Mouse (Mus musculus): ENCODE results near the gene Borcs7. TPM values are rescaled to one million over a fixed set of nuclear protein-coding genes. Genes with fewer than 3 reads are reported as not detected.

The Borcs7 gene
- polyA plus RNA-seq, 1 experiment: 4.0 TPM

- Histone ChIP-seq H3K4me3 (ENCODE audit: insufficient read depth, poor library complexity, severe bottlenecking) (no peak overlapping the region), H3K27me3 (ENCODE audit: control insufficient read depth, insufficient read depth, insufficient read length) (peaks cover 6% of the 10 kb centered on the region), H3K79me3 (ENCODE audit: low read depth) (no peaks in the 10 kb centered on the region), H3ac (ENCODE audit: control insufficient read depth, insufficient read length, low read depth) (no peak overlapping the region), H3K36me3 (ENCODE audit: control insufficient read depth, insufficient read depth) (no peaks in the 10 kb centered on the region), H3K79me2 (ENCODE audit: control insufficient read depth, insufficient read depth) (no peaks in the 10 kb centered on the region)
- TF ChIP-seq CEBPB (IDR thresholded peaks at IDR 0.05; ENCODE audit: low read depth): no peak
- no peak for TF ChIP-seq USF1 (IDR thresholded peaks at IDR 0.05; ENCODE audit: low read depth)
- no peak for TF ChIP-seq MAX (IDR thresholded peaks at IDR 0.05)
- TF ChIP-seq FOSL1 (IDR thresholded peaks at IDR 0.05; ENCODE audit: insufficient read depth, low read length, poor library complexity, severe bottlenecking): no peak
- no peak for TF ChIP-seq CTCF (IDR thresholded peaks at IDR 0.05; ENCODE audit: control insufficient read depth, insufficient read depth, insufficient read length)
- TF ChIP-seq MYOD1 (IDR thresholded peaks at IDR 0.05; ENCODE audit: control insufficient read depth, insufficient read length, low read depth): no peak
- TF ChIP-seq MYOG (IDR thresholded peaks at IDR 0.05; ENCODE audit: control insufficient read depth, extremely low read depth, insufficient read length): no peak
Measured at GRCm38 (mm10) chr19:46706540-46707295, 17.0 kb downstream of the Borcs7 start.

GRCm38 (mm10) chr19:46707296-46708151 is 17.8 kb downstream of the Borcs7 start, which contains the start of gene As3mt:
Gene As3mt, plus strand, starts transcription at chr19:46707458.
- Histone ChIP-seq H3K27me3 (ENCODE audit: control insufficient read depth, insufficient read depth, insufficient read length) (peaks cover 6% of the 10 kb centered on the region), H3K4me3 (ENCODE audit: insufficient read depth, poor library complexity, severe bottlenecking) (no peak within 1 kb of the TSS), H3ac (ENCODE audit: control insufficient read depth, insufficient read length, low read depth) (no peak within 1 kb of the TSS), H3K36me3 (ENCODE audit: control insufficient read depth, insufficient read depth) (no peaks in the 10 kb centered on the region), H3K79me3 (ENCODE audit: low read depth) (no peaks in the 10 kb centered on the region), H3K79me2 (ENCODE audit: control insufficient read depth, insufficient read depth) (no peaks in the 10 kb centered on the region)
- no peak for TF ChIP-seq MYOD1 (IDR thresholded peaks at IDR 0.05; ENCODE audit: control insufficient read depth, insufficient read length, low read depth)

- Histone ChIP-seq H3K36me3 (ENCODE audit: control insufficient read depth, insufficient read depth) (no peaks in the 10 kb centered on the region), H3ac (ENCODE audit: control insufficient read depth, insufficient read length, low read depth) (no peak overlapping the region), H3K79me2 (ENCODE audit: control insufficient read depth, insufficient read depth) (no peaks in the 10 kb centered on the region), H3K27me3 (ENCODE audit: control insufficient read depth, insufficient read depth, insufficient read length) (no peaks in the 10 kb centered on the region), H3K4me3 (ENCODE audit: insufficient read depth, poor library complexity, severe bottlenecking) (no peak overlapping the region), H3K79me3 (ENCODE audit: low read depth) (no peaks in the 10 kb centered on the region)
- no peak for TF ChIP-seq MAX (IDR thresholded peaks at IDR 0.05)
- TF ChIP-seq CTCF (IDR thresholded peaks at IDR 0.05; ENCODE audit: control insufficient read depth, insufficient read depth, insufficient read length): no peak
- TF ChIP-seq CEBPB (IDR thresholded peaks at IDR 0.05; ENCODE audit: low read depth): no peak
- TF ChIP-seq MYOG (IDR thresholded peaks at IDR 0.05; ENCODE audit: control insufficient read depth, extremely low read depth, insufficient read length): no peak
- no peak for TF ChIP-seq USF1 (IDR thresholded peaks at IDR 0.05; ENCODE audit: low read depth)
- TF ChIP-seq MYOD1 (IDR thresholded peaks at IDR 0.05; ENCODE audit: control insufficient read depth, insufficient read length, low read depth): no peak
- TF ChIP-seq FOSL1 (IDR thresholded peaks at IDR 0.05; ENCODE audit: insufficient read depth, low read length, poor library complexity, severe bottlenecking): no peak
Measured at GRCm38 (mm10) chr19:46710614-46711013, 20.9 kb downstream of the Borcs7 start.

- H3K36me3 ChIP-seq (ENCODE audit: control insufficient read depth, insufficient read depth): no peaks in the 10 kb centered on the region
- H3K79me2 ChIP-seq (ENCODE audit: control insufficient read depth, insufficient read depth): no peaks in the 10 kb centered on the region
- H3ac ChIP-seq (ENCODE audit: control insufficient read depth, insufficient read length, low read depth): no peak overlapping the region
- no peak overlapping the region for H3K4me3 ChIP-seq (ENCODE audit: insufficient read depth, poor library complexity, severe bottlenecking)
- TF ChIP-seq USF1 (IDR thresholded peaks at IDR 0.05; ENCODE audit: low read depth): no peak
- TF ChIP-seq FOSL1 (IDR thresholded peaks at IDR 0.05; ENCODE audit: insufficient read depth, low read length, poor library complexity, severe bottlenecking): no peak
- no peak for TF ChIP-seq MAX (IDR thresholded peaks at IDR 0.05)
- no peak for TF ChIP-seq CTCF (IDR thresholded peaks at IDR 0.05; ENCODE audit: control insufficient read depth, insufficient read depth, insufficient read length)
- no peak for TF ChIP-seq MYOG (IDR thresholded peaks at IDR 0.05; ENCODE audit: control insufficient read depth, extremely low read depth, insufficient read length)
- TF ChIP-seq MYOD1 (IDR thresholded peaks at IDR 0.05; ENCODE audit: control insufficient read depth, insufficient read length, low read depth): no peak
- TF ChIP-seq CEBPB (IDR thresholded peaks at IDR 0.05; ENCODE audit: low read depth): no peak
- no peaks in the 10 kb centered on the region for H3K79me3 ChIP-seq (ENCODE audit: low read depth)
- H3K27me3 ChIP-seq (ENCODE audit: control insufficient read depth, insufficient read depth, insufficient read length): no peaks in the 10 kb centered on the region
Measured at GRCm38 (mm10) chr19:46714234-46714633, 24.5 kb downstream of the Borcs7 start.

- no peak overlapping the region for H3ac ChIP-seq (ENCODE audit: control insufficient read depth, insufficient read length, low read depth)
- H3K79me2 ChIP-seq (ENCODE audit: control insufficient read depth, insufficient read depth): no peaks in the 10 kb centered on the region
- H3K4me3 ChIP-seq (ENCODE audit: insufficient read depth, poor library complexity, severe bottlenecking): no peak overlapping the region
- no peaks in the 10 kb centered on the region for H3K36me3 ChIP-seq (ENCODE audit: control insufficient read depth, insufficient read depth)
- no peaks in the 10 kb centered on the region for H3K27me3 ChIP-seq (ENCODE audit: control insufficient read depth, insufficient read depth, insufficient read length)
- TF ChIP-seq CTCF (IDR thresholded peaks at IDR 0.05; ENCODE audit: control insufficient read depth, insufficient read depth, insufficient read length): no peak
- TF ChIP-seq CEBPB (IDR thresholded peaks at IDR 0.05; ENCODE audit: low read depth): no peak
- TF ChIP-seq MYOD1 (IDR thresholded peaks at IDR 0.05; ENCODE audit: control insufficient read depth, insufficient read length, low read depth): no peak
- no peak for TF ChIP-seq MYOG (IDR thresholded peaks at IDR 0.05; ENCODE audit: control insufficient read depth, extremely low read depth, insufficient read length)
- TF ChIP-seq MAX (IDR thresholded peaks at IDR 0.05): no peak
- TF ChIP-seq FOSL1 (IDR thresholded peaks at IDR 0.05; ENCODE audit: insufficient read depth, low read length, poor library complexity, severe bottlenecking): no peak
- no peak for TF ChIP-seq USF1 (IDR thresholded peaks at IDR 0.05; ENCODE audit: low read depth)
- no peaks in the 10 kb centered on the region for H3K79me3 ChIP-seq (ENCODE audit: low read depth)
Measured at GRCm38 (mm10) chr19:46715016-46715415, 25.3 kb downstream of the Borcs7 start.

Data from C2C12 (cell line).